Mouse (Mus musculus): Measurements from ENCODE around the gene Cyp4f17.
"Not testable (repeated sequence)": the region's sequence is repeated elsewhere in the genome, so short reads cannot be mapped to it uniquely, and the experiment has no call there.

The Cyp4f17 gene

DNA sequence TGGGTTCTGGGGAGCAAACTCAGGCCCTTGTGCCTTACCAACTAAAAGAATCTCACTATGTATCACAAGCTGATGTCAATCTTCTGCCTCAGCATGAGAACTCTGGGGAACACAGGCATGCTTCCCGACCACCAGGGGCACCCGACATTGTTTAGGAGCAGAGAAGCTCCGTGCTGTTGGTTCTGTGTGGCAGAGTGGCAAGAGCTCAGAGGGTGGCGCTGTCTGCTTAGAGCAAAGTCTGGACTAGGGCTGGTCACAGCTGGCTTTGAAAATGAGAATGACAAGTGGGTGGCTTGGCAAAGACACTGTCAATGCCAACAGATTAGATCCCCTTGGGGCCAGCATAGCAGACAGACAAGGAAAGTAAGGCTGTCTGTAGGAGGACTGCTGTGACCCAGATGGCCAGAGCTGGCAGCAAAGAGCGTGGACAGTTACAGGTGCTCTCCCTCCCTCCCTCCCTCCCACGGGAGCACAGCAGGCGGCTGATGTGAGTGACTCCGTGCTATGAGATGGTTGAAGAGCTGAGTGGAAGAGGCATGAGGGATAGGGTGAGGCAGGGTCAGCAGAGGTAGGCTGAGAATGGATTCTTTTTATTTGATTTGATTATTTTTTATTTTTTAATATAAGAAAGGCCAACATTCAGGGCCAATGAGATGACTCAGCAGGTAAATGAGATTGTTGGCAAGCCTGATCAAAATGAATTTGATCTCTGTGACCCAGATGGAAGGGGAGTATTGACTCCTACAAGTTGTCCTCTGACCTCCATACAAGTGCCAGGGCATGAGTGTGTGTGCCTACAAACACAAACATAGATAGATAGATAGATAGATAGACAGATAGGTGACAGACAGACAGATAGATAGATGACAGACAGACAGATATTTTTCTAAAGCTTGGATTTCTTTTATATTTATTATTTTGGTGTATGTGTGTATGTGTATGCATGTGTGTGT, 26.0 kb upstream of the Cyp4f17 start:
- Histone ChIP-seq H3K9me3 (ENCODE audit: low read length) (no peaks in the 10 kb centered on the region), H3K4me3 (replicated peaks; ENCODE audit: low read length) (no peak overlapping the region), H3K4me1 (replicated peaks; ENCODE audit: low read depth, low read length) (peaks cover 24% of the 10 kb centered on the region), H3K36me3 (ENCODE audit: insufficient read depth, low read length) (no peaks in the 10 kb centered on the region), H3K27me3 (ENCODE audit: insufficient read depth, low read length) (peaks cover 31% of the 10 kb centered on the region)
- TF ChIP-seq POU5F1 (IDR thresholded peaks at IDR 0.05; ENCODE audit: borderline replicate concordance, low read length), result no peak
- TF ChIP-seq CTCF (conservative IDR thresholded peaks at IDR 0.05; ENCODE audit: low read length), result peak; percentile 23

DNA sequence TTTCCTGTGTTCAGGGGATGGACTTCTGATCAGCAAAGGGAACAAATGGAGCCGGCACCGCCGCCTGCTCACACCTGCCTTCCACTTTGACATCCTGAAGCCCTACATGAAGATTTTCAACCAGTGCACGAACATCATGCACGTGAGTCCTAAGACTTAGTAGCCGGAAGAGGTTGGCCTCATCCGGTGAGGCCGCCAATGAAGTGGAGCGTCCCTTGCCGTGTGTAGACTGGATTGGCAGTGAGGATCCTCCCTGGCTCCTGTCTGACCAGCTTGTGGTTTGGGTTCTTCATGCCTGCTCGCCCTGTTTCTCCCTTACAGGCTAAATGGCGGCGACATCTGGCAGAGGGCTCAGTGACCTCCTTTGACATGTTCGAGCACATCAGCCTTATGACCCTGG, 24.1 kb upstream of the Cyp4f17 start:
- Histone ChIP-seq H3K36me3 (ENCODE audit: insufficient read depth, low read length) (no peaks in the 10 kb centered on the region), H3K9me3 (ENCODE audit: low read length) (no peaks in the 10 kb centered on the region), H3K4me3 (replicated peaks; ENCODE audit: low read length) (peak overlapping the region; percentile 65), H3K27me3 (ENCODE audit: insufficient read depth, low read length) (peaks cover 26% of the 10 kb centered on the region), H3K4me1 (replicated peaks; ENCODE audit: low read depth, low read length) (peaks cover 21% of the 10 kb centered on the region)
- TF ChIP-seq NANOG (IDR thresholded peaks at IDR 0.05; ENCODE audit: borderline replicate concordance, low read length) (no peak), POU5F1 (IDR thresholded peaks at IDR 0.05; ENCODE audit: borderline replicate concordance, low read length) (no peak), CTCF (conservative IDR thresholded peaks at IDR 0.05; ENCODE audit: low read length) (no peak)

DNA sequence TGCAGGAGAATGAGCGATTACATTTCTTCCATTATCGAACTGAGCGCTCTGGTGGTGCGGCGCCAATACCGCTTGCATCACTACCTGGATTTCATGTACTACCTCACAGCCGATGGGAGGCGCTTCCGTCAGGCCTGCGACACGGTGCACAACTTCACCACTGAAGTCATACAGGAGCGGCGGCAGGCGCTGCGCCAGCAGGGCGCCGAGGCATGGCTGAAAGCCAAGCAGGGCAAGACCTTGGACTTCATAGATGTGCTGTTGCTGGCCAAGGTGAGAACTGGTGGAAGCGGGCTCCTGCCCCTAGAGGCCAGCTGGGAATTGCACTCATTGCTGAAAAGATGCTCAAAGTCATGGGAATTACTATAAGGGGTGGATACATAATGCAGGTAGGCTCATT, 22.6 kb upstream of the Cyp4f17 start:
- Histone ChIP-seq H3K27me3 (ENCODE audit: insufficient read depth, low read length) (peaks cover 25% of the 10 kb centered on the region), H3K4me1 (replicated peaks; ENCODE audit: low read depth, low read length) (peaks cover 21% of the 10 kb centered on the region), H3K9me3 (ENCODE audit: low read length) (no peaks in the 10 kb centered on the region), H3K36me3 (ENCODE audit: insufficient read depth, low read length) (no peaks in the 10 kb centered on the region), H3K4me3 (replicated peaks; ENCODE audit: low read length) (peak overlapping the region; percentile 67)
- peak; percentile 81 for TF ChIP-seq CTCF (conservative IDR thresholded peaks at IDR 0.05; ENCODE audit: low read length)
- no peak for TF ChIP-seq POU5F1 (IDR thresholded peaks at IDR 0.05; ENCODE audit: borderline replicate concordance, low read length)

DNA sequence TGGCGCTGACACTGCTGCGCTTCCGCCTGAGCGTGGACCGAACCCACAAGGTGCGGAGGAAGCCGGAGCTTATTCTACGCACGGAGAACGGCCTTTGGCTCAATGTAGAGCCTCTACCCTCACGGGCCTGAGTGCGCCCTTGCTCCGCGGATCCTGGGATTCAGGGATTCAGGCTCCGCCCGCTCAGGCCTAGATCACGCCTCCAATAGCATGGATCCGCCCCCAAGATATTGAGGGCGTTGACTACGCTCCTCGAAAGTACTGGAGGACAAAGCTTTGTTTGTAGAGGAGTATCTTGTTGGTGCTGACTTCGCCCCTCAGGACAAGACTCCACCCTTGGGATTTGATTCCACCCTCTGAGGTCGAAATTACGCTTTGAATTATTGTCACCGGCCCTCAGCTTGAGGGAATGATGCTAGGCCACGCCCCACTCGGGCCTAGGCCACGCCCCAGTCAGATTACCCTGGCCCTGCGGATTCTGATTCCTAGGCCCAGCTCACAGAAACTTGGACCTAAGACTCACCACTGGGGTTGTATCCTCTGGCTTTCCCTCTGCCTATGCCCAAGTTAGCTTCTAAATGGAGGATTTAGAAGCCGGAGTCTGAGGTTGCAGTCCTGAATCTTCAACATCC, 13.4 kb upstream of the Cyp4f17 start:
- no peaks in the 10 kb centered on the region for H3K36me3 ChIP-seq (ENCODE audit: insufficient read depth, low read length)
- H3K4me3 ChIP-seq (replicated peaks; ENCODE audit: low read length), result peak overlapping the region; percentile 77
- peaks cover 9% of the 10 kb centered on the region for H3K9me3 ChIP-seq (ENCODE audit: low read length)
- H3K4me1 ChIP-seq (replicated peaks; ENCODE audit: low read depth, low read length), result peaks cover 19% of the 10 kb centered on the region
- H3K27me3 ChIP-seq (ENCODE audit: insufficient read depth, low read length), result peaks cover 22% of the 10 kb centered on the region
- no peak for TF ChIP-seq NANOG (IDR thresholded peaks at IDR 0.05; ENCODE audit: borderline replicate concordance, low read length)
- TF ChIP-seq CTCF (conservative IDR thresholded peaks at IDR 0.05; ENCODE audit: low read length), result no peak
- no peak for TF ChIP-seq POU5F1 (IDR thresholded peaks at IDR 0.05; ENCODE audit: borderline replicate concordance, low read length)

DNA sequence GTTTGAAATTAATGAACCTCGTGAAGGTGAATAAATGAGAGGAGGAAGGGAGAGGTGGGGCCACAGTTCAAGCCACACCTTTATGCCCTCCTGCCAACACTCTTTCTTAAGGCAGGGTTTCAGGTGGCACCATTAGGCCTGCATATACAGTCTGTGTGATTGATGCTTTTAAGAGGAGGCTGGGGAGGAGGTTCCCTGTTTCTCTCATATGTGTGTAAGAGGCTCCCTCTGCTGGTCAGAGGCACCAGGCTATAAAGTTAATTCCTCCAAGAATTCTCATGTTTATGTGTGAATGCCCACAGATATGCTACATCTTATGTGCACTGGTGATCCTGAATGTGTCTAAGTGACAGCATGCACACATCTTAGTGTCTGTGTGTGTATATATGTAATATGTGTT, 11.2 kb upstream of the Cyp4f17 start:
- no peak overlapping the region for H3K4me3 ChIP-seq (replicated peaks; ENCODE audit: low read length)
- no peaks in the 10 kb centered on the region for H3K36me3 ChIP-seq (ENCODE audit: insufficient read depth, low read length)
- H3K9me3 ChIP-seq (ENCODE audit: low read length), result peaks cover 9% of the 10 kb centered on the region
- H3K4me1 ChIP-seq (replicated peaks; ENCODE audit: low read depth, low read length), result peaks cover 19% of the 10 kb centered on the region
- peaks cover 20% of the 10 kb centered on the region for H3K27me3 ChIP-seq (ENCODE audit: insufficient read depth, low read length)
- TF ChIP-seq POU5F1 (IDR thresholded peaks at IDR 0.05; ENCODE audit: borderline replicate concordance, low read length), result no peak
- TF ChIP-seq CTCF (conservative IDR thresholded peaks at IDR 0.05; ENCODE audit: low read length), result peak; percentile 82

DNA sequence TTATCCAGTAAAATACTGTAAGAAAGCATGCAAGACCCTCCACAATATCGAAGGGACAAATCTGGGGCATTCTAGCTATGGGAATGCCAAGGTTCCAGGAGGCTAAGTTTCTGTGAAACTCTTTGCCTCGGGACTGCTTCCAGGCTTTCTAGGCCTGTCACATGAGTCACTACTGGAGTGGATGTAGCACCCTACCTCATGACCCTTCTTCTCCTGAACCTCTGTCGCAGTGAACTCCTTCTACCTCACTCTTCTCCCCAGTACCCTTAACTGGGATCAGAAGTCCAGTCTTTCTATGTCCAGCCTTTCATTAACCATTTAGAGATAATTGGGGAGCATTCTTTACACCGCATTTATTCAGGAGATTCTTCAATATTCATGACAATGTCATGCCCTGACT, 5.3 kb upstream of the Cyp4f17 start:
- not testable (repeated sequence) for H3K36me3 ChIP-seq (ENCODE audit: insufficient read depth, low read length); H3K27me3 ChIP-seq (ENCODE audit: insufficient read depth, low read length); H3K9me3 ChIP-seq (ENCODE audit: low read length); H3K4me3 ChIP-seq (replicated peaks; ENCODE audit: low read length)
- peaks cover 12% of the 10 kb centered on the region for H3K4me1 ChIP-seq (replicated peaks; ENCODE audit: low read depth, low read length)

DNA sequence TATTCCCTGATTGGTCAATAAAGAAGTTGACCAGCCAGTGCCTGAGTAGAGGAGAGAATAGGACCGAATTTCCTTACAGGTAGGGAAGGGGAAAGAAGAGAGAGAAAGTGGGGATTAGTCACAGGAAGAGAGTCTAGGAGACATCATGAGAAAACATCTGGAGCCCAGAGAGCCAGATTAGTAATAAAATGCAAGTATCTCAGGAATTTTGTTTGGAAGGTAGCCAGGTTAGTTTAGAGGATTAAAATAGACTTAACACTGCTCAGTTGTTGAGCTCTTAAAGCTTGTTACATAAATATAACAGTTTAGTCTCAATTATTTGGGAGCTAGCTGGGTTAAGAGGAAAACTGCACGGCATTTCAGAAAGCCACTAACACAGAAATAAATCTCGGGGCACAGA, 4.8 kb upstream of the Cyp4f17 start:
- TF ChIP-seq CTCF (conservative IDR thresholded peaks at IDR 0.05; ENCODE audit: low read length) (no peak), NANOG (IDR thresholded peaks at IDR 0.05; ENCODE audit: borderline replicate concordance, low read length) (no peak), POU5F1 (IDR thresholded peaks at IDR 0.05; ENCODE audit: borderline replicate concordance, low read length) (no peak)

DNA sequence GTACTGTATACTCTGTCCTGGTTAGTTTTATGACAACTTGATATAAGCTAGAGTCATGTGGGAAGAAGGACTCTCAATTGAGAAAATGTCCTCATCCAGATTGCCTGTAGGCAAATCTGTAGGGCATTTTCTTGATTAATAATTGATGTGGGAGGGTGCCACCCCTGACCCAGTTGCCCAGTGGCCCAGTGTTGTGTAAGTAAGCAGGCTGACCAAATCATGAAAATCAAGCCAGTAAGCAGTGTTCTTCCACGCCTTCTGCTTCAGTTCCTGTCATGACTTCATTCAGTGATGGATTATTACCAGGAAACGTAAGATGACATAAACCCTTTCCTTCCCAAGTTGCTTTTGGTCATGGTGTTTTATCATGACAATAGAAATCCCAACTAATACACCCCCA, 2.7 kb upstream of the Cyp4f17 start:
- no peaks in the 10 kb centered on the region for H3K9me3 ChIP-seq (ENCODE audit: low read length)

More for the DNA sequence above, 4.8 kb upstream of the Cyp4f17 start:
- H3K9me3 ChIP-seq (ENCODE audit: low read length), result no peaks in the 10 kb centered on the region
- H3K4me1 ChIP-seq (replicated peaks; ENCODE audit: low read depth, low read length), result peaks cover 16% of the 10 kb centered on the region
- H3K27me3 ChIP-seq (ENCODE audit: insufficient read depth, low read length), result no peaks in the 10 kb centered on the region
- H3K4me3 ChIP-seq (replicated peaks; ENCODE audit: low read length), result no peak overlapping the region
- no peaks in the 10 kb centered on the region for H3K36me3 ChIP-seq (ENCODE audit: insufficient read depth, low read length)

More for the DNA sequence above, 2.7 kb upstream of the Cyp4f17 start:
- H3K36me3 ChIP-seq (ENCODE audit: insufficient read depth, low read length), result peaks cover 2% of the 10 kb centered on the region
- H3K4me3 ChIP-seq (replicated peaks; ENCODE audit: low read length), result no peak overlapping the region
- TF ChIP-seq CTCF (conservative IDR thresholded peaks at IDR 0.05; ENCODE audit: low read length) (no peak), POU5F1 (IDR thresholded peaks at IDR 0.05; ENCODE audit: borderline replicate concordance, low read length) (no peak), NANOG (IDR thresholded peaks at IDR 0.05; ENCODE audit: borderline replicate concordance, low read length) (no peak)
- peaks cover 22% of the 10 kb centered on the region for H3K4me1 ChIP-seq (replicated peaks; ENCODE audit: low read depth, low read length)
- H3K27me3 ChIP-seq (ENCODE audit: insufficient read depth, low read length), result no peaks in the 10 kb centered on the region

All from E14TG2a.4 (cell line).